Mouse (Mus musculus) testis, adult 2 months (tissue): Measurements from ENCODE around the gene Pdia5. TPM values are rescaled to one million over a fixed set of nuclear protein-coding genes. Genes with fewer than 3 reads are reported as not detected.

Experiments
- H3K27ac ChIP-seq: fragments of 200-500 bp; 2 replicates; pipeline ENCODE4 v1.5.1; 2012; ENCODE audit warnings: low read depth, low read length; ENCODE audit not compliant: control insufficient read depth, insufficient read depth
- H3K27me3 ChIP-seq: fragments of 200-500 bp; 2 replicates; pipeline ENCODE4 v1.6.1; 2012; ENCODE audit warnings: mild to moderate bottlenecking, low read length, moderate library complexity; ENCODE audit not compliant: control insufficient read depth, insufficient read depth
- H3K36me3 ChIP-seq: fragments of 200-500 bp; 2 replicates; pipeline ENCODE4 v1.6.1; 2012; ENCODE audit warnings: mild to moderate bottlenecking, low read length; ENCODE audit not compliant: control insufficient read depth, insufficient read depth
- H3K4me1 ChIP-seq: fragments of 200-500 bp; 2 replicates; pipeline ENCODE4 v1.6.1; 2012; ENCODE audit warnings: low read length; ENCODE audit not compliant: control insufficient read depth, insufficient read depth
- H3K4me3 ChIP-seq: fragments of 200-500 bp; 2 replicates; pipeline ENCODE4 v1.5.1; 2012; ENCODE audit warnings: low read depth, mild to moderate bottlenecking, low read length, moderate library complexity, mixed read lengths; ENCODE audit not compliant: control insufficient read depth
- CTCF ChIP-seq: fragments of 200-500 bp; IDR thresholded peaks from 2 replicates; pipeline ENCODE4 v1.5.1; 2012; ENCODE audit warnings: low read depth, mild to moderate bottlenecking, inconsistent platforms, low read length, moderate library complexity; ENCODE audit not compliant: control insufficient read depth, insufficient read depth, insufficient replicate concordance
- POLR2A ChIP-seq: fragments of 200-500 bp; IDR thresholded peaks from 2 replicates; pipeline ENCODE4 v1.6.1; 2012; ENCODE audit warnings: low read depth, mild to moderate bottlenecking, inconsistent platforms, low read length, moderate library complexity; ENCODE audit not compliant: control insufficient read depth
- polyA plus RNA-seq: library from polyadenylated mRNA; depleted of rRNA; stranded (reverse); fragments of >200 nt; gene quantifications from 2 replicates; pipeline ENCODE4 v1.2.3, GENCODE M21; 2012

Pdia5 gene
- polyA plus RNA-seq, 1 experiment: 18.9 TPM

DNA sequence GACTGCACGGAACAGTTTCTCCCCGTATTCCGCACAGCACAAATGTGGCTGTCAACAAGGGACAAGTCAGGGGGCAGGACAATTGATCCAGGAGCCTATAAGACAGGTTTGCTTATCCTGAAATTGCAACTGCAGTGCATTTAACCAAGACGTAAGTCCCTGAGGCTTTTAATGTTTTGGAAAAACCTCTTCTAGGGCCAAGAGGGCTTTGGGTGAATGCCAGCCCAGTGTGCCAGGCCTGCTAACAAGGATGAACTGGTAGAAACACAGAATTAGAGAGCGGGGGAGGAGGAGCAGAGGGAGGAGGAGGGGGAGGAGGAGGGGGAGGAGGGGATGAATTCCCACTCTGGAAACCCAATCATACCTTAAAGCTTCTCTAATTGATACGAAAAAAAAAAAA lies 11.4 kb downstream of the Pdia5 start:
- no peak for TF ChIP-seq POLR2A
- TF ChIP-seq CTCF: no peak
- no peaks in the 10 kb centered on the region for H3K27me3 ChIP-seq
- no peaks in the 10 kb centered on the region; the same call in 1 of the 2 replicates for H3K4me1 ChIP-seq
- H3K4me3 ChIP-seq: no peak overlapping the region
- H3K36me3 ChIP-seq: no peaks in the 10 kb centered on the region
- no peak overlapping the region for H3K27ac ChIP-seq

DNA sequence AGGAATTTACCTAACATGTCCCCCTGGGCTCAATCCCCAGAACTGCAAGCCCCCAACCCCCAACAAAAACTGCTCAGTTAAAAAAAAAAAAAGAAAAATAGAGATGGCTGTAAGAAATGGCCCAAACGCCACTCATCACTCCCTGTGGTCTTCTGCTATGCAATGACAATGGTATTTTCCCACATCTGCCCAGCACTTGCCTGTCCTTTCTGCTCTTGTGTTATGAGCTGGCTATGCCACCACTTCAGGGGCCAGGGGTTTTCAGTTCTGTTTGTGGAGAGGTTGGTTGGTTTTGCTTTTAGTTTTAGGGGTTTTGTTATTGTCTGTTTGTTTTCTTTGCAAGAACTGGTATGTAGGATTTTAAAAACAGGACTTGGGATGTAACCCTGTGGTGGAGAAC lies 13.4 kb downstream of the Pdia5 start:
- Histone ChIP-seq H3K4me1 (no peaks in the 10 kb centered on the region; the same call in 1 of the 2 replicates), H3K36me3 (no peaks in the 10 kb centered on the region), H3K4me3 (no peak overlapping the region), H3K27me3 (no peaks in the 10 kb centered on the region), H3K27ac (no peak overlapping the region)
- TF ChIP-seq CTCF (no peak), POLR2A (no peak)

DNA sequence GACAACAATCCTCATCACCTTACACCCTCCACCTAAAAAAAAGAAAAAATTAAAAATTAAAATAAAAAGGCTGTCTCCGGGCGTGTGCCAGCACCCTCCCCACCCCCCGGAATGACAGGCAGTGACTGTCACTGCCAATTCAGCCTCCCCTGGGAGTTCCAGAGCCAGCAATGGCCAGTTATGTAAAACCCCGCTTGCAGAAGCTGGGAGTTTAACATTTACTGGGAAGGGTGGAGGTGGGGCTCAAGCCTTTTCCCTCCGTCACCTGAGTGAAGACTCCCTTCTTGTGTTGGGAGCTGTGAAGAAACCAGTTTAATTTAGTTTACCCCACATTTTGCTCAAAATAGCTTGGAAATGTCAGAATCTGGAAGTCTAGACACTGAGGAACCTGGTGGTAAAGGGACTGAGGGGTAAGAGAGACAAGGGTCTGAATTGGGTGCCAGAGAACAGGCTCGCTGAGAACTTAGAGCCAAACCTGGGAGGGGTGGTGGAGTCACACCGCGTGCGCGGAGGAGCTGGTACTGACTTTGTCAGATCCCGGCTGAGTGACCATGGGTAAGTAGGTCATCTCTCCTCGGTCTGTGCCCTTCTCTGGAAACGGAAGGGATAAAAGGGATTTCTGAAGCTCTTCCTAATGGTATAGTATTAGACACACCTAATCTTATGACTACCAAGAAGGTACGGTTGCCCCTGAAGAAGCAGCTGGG lies 18.0 kb downstream of the Pdia5 start:
- Histone ChIP-seq H3K27ac (no peak overlapping the region), H3K4me1 (no peaks in the 10 kb centered on the region), H3K36me3 (no peaks in the 10 kb centered on the region), H3K4me3 (no peak overlapping the region), H3K27me3 (no peaks in the 10 kb centered on the region)
- TF ChIP-seq CTCF (no peak), POLR2A (no peak)

DNA sequence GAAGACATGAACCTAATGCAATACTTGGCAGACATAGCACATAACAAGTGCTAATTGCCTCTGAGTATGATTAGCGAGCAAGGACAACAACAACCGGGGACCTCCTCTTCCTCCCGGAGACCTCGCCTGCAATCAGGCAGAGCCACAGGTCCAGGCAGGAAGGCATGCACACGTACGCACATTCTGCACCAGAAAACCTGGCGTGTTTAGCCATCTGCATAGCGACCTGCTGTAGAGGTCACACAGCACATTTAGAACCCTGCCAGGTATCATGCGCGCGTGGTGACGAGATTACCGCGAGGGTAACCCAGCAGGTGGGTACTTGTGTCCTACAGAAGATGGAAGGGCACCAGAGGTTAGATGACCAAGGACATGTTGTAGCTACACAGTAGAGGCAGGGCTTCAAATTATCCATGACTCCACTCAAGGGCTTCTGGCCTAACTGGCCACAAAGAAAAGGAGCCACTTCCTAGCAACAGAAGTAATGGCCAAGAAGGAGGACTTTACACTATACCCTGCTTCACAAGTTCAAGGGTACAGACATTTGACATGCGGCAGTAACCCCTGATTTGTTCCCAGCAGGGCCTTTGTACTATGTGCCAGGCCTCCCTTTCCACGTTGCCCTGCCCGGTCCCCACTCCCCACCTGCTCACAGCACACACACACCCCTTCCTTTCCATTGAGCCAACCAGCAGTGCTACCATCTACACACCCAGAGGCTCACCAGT lies 18.7 kb downstream of the Pdia5 start:
- no peak overlapping the region for H3K27ac ChIP-seq
- H3K4me3 ChIP-seq: no peak overlapping the region
- TF ChIP-seq CTCF: no peak
- no peak for TF ChIP-seq POLR2A
- no peaks in the 10 kb centered on the region for H3K36me3 ChIP-seq
- H3K4me1 ChIP-seq: no peaks in the 10 kb centered on the region
- no peaks in the 10 kb centered on the region for H3K27me3 ChIP-seq

DNA sequence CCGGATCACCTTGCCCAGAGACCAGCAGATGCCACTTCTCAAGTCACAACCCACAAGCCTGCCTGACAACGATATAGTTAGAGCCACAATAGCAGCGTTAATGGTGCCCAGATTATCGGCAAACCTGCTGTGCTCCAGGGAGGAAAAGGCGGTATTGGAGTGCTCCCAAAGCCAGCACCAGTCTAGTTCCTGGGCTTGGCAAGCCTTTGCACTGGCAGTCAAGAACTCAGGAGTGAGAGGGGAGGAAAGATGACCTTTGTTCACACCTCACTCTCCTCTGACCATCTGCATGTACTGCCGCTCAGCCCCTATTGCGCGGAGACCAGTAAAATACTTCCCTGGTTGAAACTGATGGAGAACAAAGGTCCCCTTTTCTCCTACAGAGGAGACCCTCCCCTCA lies 19.7 kb downstream of the Pdia5 start:
- H3K4me1 ChIP-seq: no peaks in the 10 kb centered on the region; the same call in 1 of the 2 replicates
- no peak overlapping the region for H3K27ac ChIP-seq
- TF ChIP-seq POLR2A: no peak
- no peak for TF ChIP-seq CTCF

DNA sequence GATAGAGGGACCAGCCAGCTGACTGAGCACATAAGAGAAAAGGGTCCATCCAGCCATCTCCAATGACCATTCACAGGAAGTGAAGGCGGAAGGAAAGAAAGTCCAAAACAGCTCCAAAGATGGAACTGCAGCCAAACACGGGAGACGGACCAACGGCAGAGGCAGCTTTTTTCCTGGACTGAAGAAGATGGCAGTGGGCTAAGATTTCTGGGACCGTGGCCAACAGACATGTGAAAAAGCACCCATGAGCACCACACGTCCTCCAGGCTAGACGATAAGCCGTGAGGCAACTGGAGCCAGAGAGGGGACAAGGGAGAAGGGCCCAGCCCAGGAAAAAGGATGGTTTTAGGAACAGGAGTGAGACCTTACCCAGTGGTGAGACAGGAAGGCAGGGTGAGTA lies 20.6 kb downstream of the Pdia5 start:
- no peaks in the 10 kb centered on the region for H3K27me3 ChIP-seq
- TF ChIP-seq POLR2A (no peak), CTCF (no peak)
- H3K4me3 ChIP-seq: no peak overlapping the region
- no peaks in the 10 kb centered on the region for H3K36me3 ChIP-seq
- H3K4me1 ChIP-seq: no peaks in the 10 kb centered on the region; the same call in 1 of the 2 replicates
- H3K27ac ChIP-seq: no peak overlapping the region

More for the DNA sequence above, 19.7 kb downstream of the Pdia5 start:
- no peaks in the 10 kb centered on the region for H3K36me3 ChIP-seq
- H3K27me3 ChIP-seq: no peaks in the 10 kb centered on the region
- no peak overlapping the region for H3K4me3 ChIP-seq

DNA sequence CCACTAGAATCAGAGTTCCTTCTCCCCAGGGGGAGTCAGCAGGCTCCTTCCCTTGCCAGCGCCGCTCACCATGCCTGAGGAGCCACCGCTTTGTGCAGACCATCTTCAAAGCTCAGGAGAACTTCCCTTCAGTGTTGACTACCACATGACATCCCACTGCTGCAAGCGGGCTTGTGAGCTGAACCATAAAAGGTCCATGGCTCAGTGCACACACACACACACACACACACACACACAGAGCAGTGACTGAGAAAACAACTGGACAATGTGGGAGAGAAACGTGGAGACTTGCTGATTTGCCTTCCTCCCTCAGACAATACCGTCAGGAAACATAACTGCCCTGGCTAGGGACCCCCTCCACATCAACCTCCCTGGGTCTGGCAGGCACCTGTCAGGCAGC lies 21.7 kb downstream of the Pdia5 start:
- H3K36me3 ChIP-seq: no peaks in the 10 kb centered on the region
- H3K27ac ChIP-seq: no peak overlapping the region
- no peak overlapping the region for H3K4me3 ChIP-seq
- no peaks in the 10 kb centered on the region for H3K27me3 ChIP-seq
- TF ChIP-seq POLR2A: no peak
- TF ChIP-seq CTCF: no peak
- H3K4me1 ChIP-seq: no peaks in the 10 kb centered on the region; the same call in 1 of the 2 replicates
